Mouse (Mus musculus) lung, embryonic 16.5 days (tissue): ENCODE data around the gene Manea. TPM values are rescaled to one million over a fixed set of nuclear protein-coding genes. Genes with fewer than 3 reads are reported as not detected.

Experiments
- ATAC-seq: fragments of 200-750 bp; cut with Nextera tagmentation; 2 replicates; pipeline ENCODE4 v1.8.0; 2017; ENCODE audit warnings: low read depth, mild to moderate bottlenecking, moderate library complexity
- H3K27ac ChIP-seq: fragments of 300-500 bp; sonication (generic); 2 replicates; pipeline ENCODE4 v1.5.1; 2014; ENCODE audit warnings: mild to moderate bottlenecking, control low read depth, low read length
- H3K27me3 ChIP-seq: fragments of 300-500 bp; sonication (generic); 2 replicates; pipeline ENCODE4 v1.6.1; 2014; ENCODE audit warnings: low read depth, low read length, mixed read lengths; ENCODE audit not compliant: control insufficient read depth, insufficient read depth
- H3K36me3 ChIP-seq: fragments of 300-500 bp; sonication (generic); 2 replicates; pipeline ENCODE4 v1.6.1; 2014; ENCODE audit warnings: low read length; ENCODE audit not compliant: control insufficient read depth, insufficient read depth
- H3K4me1 ChIP-seq: fragments of 300-500 bp; sonication (generic); replicated peaks from 2 replicates; pipeline ENCODE4 v1.6.1; 2014; ENCODE audit warnings: low read length, mixed read lengths; ENCODE audit not compliant: control insufficient read depth, insufficient read depth
- H3K4me2 ChIP-seq: fragments of 300-500 bp; sonication (generic); 2 replicates; pipeline ENCODE4 v1.6.1; 2014; ENCODE audit warnings: low read depth, low read length, control low read depth
- H3K4me3 ChIP-seq: fragments of 300-500 bp; sonication (generic); 2 replicates; pipeline ENCODE4 v1.5.1; 2014; ENCODE audit warnings: mild to moderate bottlenecking, low read length, control low read depth
- H3K9ac ChIP-seq: fragments of 300-500 bp; sonication (generic); 2 replicates; pipeline ENCODE4 v1.6.1; 2014; ENCODE audit warnings: low read length, control low read depth
- H3K9me3 ChIP-seq: fragments of 300-500 bp; sonication (generic); 2 replicates; pipeline ENCODE4 v1.6.1; 2016; ENCODE audit warnings: low read length; ENCODE audit not compliant: control insufficient read depth
- WGBS: fragments of 180-500 bp; shearing (Covaris S2); extraction: QIAGEN DNeasy Blood & Tissue Kit; methylation state at CpG from one replicate; pipeline ENCODE4 v1.1.7; 2014; 5-methylcytosine and 5-hydroxymethylcytosine counted together
- polyA plus RNA-seq: library from polyadenylated mRNA; unstranded; fragments of >200 nt; fragmentation: Nextera tagmentation; extraction: Ambion mirVana; gene quantifications from 2 replicates; pipeline ENCODE4 v1.2.1, GENCODE M21; 2015

Gene Manea
- 10.9 and 13.2 TPM in 2 replicates for polyA plus RNA-seq

DNA sequence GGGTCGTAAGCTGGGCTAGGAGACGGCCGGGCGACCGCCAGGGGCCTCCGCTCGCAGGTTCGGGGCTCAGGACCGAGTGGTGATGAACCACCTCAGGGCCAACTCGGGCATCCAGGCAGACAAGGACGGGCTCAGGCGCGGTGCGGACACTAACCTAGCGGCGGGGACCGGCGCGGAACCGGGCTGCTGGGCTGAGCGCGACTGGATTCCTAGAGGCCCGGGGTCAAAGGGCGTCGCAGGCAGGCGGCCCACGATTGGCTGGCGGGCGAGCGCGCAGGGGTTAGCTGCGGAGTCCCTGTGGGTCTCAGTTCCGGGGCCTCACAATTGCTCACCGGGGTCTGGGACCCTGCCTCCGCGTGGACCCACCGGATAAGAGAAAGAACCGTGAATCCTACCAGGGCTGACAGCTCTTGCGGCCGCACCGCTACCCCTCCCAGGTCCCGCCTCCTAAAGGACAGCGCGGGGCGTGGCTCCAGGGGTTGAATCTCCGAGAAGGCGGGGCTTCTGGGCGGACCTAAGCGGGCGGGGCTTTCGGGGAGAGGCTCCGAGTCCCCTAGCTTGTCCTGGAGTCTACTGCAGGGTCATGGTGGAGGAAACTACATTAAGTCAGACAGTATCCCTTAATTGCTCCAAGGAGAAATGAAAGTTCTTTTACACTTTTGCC is at the start of gene Manea:
Gene Manea, minus strand, starts transcription at position 449 of the 664 bp plus-strand sequence.
- peak within 1 kb of the TSS; percentile 87 for H3K4me3 ChIP-seq
- H3K9ac ChIP-seq = peak within 1 kb of the TSS; percentile 79
- H3K27ac ChIP-seq = peak within 1 kb of the TSS; percentile 77
- WGBS = under 1% methylated on average over 48 of the region's 52 CpGs
- no peaks in the 10 kb centered on the region for H3K27me3 ChIP-seq
- ATAC-seq = peak; percentile 99
- no peaks in the 10 kb centered on the region for H3K36me3 ChIP-seq
- H3K4me1 ChIP-seq = peaks cover 4% of the 10 kb centered on the region
- H3K4me2 ChIP-seq = peak within 1 kb of the TSS; percentile 53
- H3K9me3 ChIP-seq = no peaks in the 10 kb centered on the region

DNA sequence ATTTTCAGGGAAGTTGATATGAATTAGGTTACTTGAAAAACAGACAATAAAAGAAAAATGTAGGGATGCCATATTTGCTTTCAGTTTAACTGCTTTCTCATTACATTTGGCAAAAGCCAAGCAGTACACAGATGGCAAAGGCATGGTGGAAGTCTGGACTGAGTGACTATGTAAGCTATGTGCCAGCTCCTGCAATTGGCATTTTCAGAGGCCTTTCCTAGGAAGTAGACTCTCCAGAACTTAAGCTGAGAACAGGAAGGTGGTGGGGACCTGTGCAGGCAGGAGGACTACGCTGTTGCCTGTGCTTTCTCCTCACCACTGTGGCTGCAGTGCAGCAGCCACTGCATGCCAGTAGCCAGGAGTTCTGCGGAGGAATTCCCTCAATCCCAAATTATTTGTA is 7.9 kb upstream of the Manea start:
- no peak overlapping the region for H3K9ac ChIP-seq
- no peak overlapping the region for H3K4me3 ChIP-seq
- H3K4me1 ChIP-seq = no peaks in the 10 kb centered on the region
- no peak for ATAC-seq
- H3K27me3 ChIP-seq = no peaks in the 10 kb centered on the region
- H3K4me2 ChIP-seq = no peak overlapping the region
- no peaks in the 10 kb centered on the region for H3K9me3 ChIP-seq
- 86% methylated on average over 2 of the region's 2 CpGs for WGBS
- H3K27ac ChIP-seq = no peak overlapping the region
- no peaks in the 10 kb centered on the region for H3K36me3 ChIP-seq

DNA sequence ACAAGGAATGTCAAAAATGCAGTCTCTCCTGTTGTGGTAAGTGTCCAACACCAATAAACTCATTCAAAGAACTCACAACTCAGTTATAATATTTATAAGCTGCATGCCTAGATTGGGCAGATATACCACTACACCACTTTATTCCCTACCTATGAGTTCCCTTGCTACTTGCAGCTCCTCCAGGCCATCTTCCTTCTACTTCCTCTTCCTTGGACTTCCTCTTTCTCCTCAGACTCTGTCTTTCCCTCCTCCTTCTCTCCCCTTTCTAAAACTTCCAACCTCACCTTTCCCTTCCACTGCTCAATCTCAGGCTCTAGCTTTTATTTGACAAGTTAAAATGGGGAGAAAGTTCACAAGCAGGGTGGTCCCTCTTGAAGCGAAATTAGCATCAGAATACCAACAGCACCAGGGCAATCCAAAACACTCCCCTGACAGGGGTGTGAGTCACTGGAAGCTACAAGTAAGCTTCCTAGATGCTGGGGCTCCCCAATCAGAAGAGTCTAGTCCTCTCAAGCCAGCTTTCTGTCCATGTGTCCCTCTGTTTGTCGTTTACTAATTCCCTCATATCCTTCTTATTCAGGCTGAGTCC is 7.0 kb upstream of the Manea start:
- WGBS = 18% methylated on average over 2 of the region's 2 CpGs
- ATAC-seq = no peak
- H3K36me3 ChIP-seq = no peaks in the 10 kb centered on the region
- H3K4me3 ChIP-seq = no peak overlapping the region
- no peak overlapping the region for H3K9ac ChIP-seq
- H3K9me3 ChIP-seq = no peaks in the 10 kb centered on the region
- no peak overlapping the region for H3K27ac ChIP-seq
- no peaks in the 10 kb centered on the region for H3K27me3 ChIP-seq
- no peaks in the 10 kb centered on the region for H3K4me1 ChIP-seq
- no peak overlapping the region for H3K4me2 ChIP-seq

DNA sequence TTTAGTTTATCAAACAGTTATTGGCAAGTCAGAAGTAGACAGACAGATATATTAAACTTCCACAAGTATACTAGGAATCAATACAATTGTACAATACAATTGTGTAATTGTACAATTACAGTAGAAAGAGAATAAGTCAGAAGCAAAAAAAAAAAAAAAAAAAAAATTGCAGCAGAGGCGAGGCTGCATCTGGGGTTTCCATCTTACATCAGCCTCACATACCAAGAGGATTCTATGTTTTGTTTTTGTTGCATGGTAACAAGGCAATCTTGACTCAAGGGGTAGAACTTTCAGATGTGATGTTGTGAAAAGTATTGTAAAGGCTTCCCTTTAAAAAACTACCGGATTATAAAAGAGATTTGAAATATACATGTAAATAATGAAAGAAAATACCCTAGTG is 548 bp upstream of the Manea start:
- Histone ChIP-seq H3K36me3 (no peaks in the 10 kb centered on the region), H3K27ac (no peak overlapping the region), H3K4me3 (no peak overlapping the region), H3K9me3 (no peaks in the 10 kb centered on the region), H3K27me3 (no peaks in the 10 kb centered on the region), H3K4me1 (peaks cover 4% of the 10 kb centered on the region), H3K9ac (no peak overlapping the region), H3K4me2 (no peak overlapping the region)
- no peak for ATAC-seq
- 55% methylated on average over 2 of the region's 2 CpGs for WGBS

DNA sequence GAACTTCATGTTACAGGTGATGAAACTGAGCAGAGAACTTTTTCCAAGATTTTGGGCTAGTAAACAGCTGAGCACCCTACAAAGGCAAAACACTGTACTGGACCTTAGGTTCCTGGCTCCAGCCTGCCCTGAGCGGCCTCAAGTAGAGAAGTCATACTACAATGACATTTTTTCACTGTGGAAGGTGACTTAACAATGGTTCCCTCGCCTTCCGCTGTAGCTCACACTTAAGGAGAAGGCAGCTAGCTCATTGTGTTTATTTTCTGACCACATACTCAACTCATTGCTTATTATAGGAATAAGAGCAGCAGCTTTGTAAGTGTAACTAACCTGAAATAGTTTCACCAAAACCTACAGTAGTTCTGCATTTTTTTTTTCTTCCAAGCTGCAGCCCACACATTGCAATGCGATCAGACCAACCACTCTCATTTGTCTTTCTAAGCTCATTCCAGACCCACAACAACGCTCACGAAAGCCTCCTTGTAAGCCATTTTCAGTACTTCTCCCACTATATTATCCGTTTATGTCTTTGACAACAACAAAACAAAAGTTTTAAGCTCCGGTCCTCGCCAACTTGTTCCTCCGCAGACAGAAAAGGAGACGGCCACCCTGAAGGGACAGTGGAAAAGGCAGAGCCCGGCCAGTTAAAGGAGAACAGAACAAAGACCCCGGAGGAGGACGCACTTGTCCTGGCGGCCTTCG is 799 bp downstream of the Manea start:
- Histone ChIP-seq H3K36me3 (no peaks in the 10 kb centered on the region), H3K27me3 (no peaks in the 10 kb centered on the region), H3K9me3 (no peaks in the 10 kb centered on the region), H3K9ac (peak overlapping the region; percentile 79), H3K27ac (peak overlapping the region; percentile 77), H3K4me1 (peaks cover 4% of the 10 kb centered on the region), H3K4me3 (peak overlapping the region; percentile 87), H3K4me2 (peak overlapping the region; percentile 53)
- peak; percentile 21 for ATAC-seq
- 2% methylated on average over 16 of the region's 16 CpGs for WGBS

DNA sequence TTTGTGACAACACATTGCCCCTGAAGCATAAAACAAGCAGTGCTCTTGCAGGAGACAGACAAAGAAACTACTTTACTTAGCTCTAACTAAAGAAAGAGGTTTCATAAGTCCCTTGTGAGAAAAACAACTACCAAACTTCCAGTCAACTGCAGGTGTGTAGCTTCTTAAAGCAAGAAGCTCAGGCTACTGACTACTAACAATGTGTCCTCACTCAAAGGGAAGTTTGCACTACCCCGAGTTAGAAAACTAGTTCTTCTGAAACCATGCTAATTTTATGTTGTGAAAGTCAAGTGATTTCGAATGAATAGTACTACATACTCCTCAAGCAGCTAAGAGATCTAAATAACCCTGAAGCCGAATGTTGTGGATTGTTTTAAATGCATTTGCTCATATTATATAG is 1.6 kb downstream of the Manea start:
- WGBS = 56% methylated on average over 3 of the region's 3 CpGs
- Histone ChIP-seq H3K4me2 (no peak overlapping the region), H3K9ac (no peak overlapping the region)

DNA sequence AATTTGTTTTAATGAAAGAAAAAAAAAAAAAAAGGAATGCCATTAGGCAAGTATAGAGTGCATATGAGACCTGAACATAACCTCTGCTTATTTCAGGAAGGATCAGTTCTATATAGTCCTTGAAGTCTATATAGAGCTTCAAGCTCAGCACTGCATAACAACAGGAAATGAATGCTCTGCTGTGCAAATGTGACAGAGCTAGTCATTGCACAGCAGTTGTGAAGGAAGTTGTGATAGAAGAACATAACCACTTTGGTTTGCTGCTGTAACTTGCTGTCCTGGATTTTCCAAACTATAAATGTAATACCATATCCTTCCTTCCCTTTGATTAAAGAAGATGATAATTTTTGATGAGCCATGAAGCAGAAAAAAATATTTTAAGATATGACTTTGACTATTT is 4.3 kb downstream of the Manea start:
- no peak for ATAC-seq
- Histone ChIP-seq H3K27ac (no peak overlapping the region), H3K27me3 (no peaks in the 10 kb centered on the region), H3K4me3 (no peak overlapping the region), H3K9ac (no peak overlapping the region), H3K4me1 (peaks cover 4% of the 10 kb centered on the region), H3K9me3 (no peaks in the 10 kb centered on the region), H3K4me2 (no peak overlapping the region), H3K36me3 (no peaks in the 10 kb centered on the region)

More for the DNA sequence above, 1.6 kb downstream of the Manea start:
- H3K9me3 ChIP-seq = no peaks in the 10 kb centered on the region
- H3K27me3 ChIP-seq = no peaks in the 10 kb centered on the region
- ATAC-seq = no peak
- peaks cover 4% of the 10 kb centered on the region for H3K4me1 ChIP-seq
- H3K36me3 ChIP-seq = no peaks in the 10 kb centered on the region
- H3K27ac ChIP-seq = no peak overlapping the region
- H3K4me3 ChIP-seq = no peak overlapping the region

DNA sequence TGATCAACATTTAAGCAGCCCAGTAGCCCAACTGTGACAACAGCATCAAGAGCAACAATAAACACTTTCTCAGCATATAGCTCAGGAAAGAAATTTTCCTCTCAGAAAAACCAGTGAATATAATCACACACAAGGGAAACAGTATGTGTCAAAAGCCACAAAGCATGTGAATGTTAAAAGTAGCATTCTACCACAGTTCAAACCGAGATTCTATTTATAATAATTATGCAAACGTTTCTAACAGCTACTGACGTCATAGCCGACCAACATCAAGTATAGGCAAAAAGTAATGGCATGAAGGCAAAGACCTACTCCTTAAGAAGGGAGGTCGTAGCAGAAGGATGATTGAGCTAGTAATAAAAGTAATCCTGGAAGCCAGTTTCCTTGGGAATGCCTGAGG is 8.1 kb downstream of the Manea start:
- H3K4me3 ChIP-seq = no peak overlapping the region
- H3K4me2 ChIP-seq = no peak overlapping the region
- H3K27me3 ChIP-seq = no peaks in the 10 kb centered on the region
- no peak overlapping the region for H3K9ac ChIP-seq
- H3K27ac ChIP-seq = no peak overlapping the region
- ATAC-seq = no peak
- 76% methylated on average over 5 of the region's 5 CpGs for WGBS
- no peaks in the 10 kb centered on the region for H3K9me3 ChIP-seq
- H3K36me3 ChIP-seq = no peaks in the 10 kb centered on the region
- no peaks in the 10 kb centered on the region for H3K4me1 ChIP-seq

DNA sequence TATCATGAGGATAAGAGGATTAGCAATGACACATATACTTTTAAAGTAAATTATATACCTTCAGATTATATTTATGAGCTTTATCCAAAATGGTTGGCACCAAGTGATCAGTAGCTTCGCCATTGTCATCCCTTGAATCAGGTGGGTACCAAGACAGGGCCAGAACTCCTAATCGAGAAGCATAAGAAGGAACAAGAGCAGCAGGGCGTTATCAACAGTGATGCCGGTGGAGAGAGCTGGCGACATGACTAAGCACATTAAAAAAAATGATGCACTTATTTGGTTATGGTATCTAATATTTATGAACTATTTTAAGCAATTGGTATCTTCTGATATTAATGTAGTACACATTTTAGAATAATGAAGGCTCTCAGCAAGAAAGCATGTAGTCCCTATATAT is 10.1 kb downstream of the Manea start:
- ATAC-seq = no peak
- Histone ChIP-seq H3K27me3 (no peaks in the 10 kb centered on the region), H3K36me3 (no peaks in the 10 kb centered on the region), H3K9me3 (no peaks in the 10 kb centered on the region), H3K4me3 (no peak overlapping the region), H3K4me1 (no peaks in the 10 kb centered on the region), H3K4me2 (no peak overlapping the region), H3K27ac (no peak overlapping the region), H3K9ac (no peak overlapping the region)
- 88% methylated on average over 5 of the region's 5 CpGs for WGBS
